Mouse (Mus musculus) C2C12 (cell line): Measurements from ENCODE around the gene Tgfbi.

Experiments
- CEBPB ChIP-seq: IDR thresholded peaks from one replicate; pipeline ENCODE4 v1.6.1; 2011; ENCODE audit warnings: low read depth, mild to moderate bottlenecking, control low read depth, moderate library complexity
- CTCF ChIP-seq: IDR thresholded peaks from one replicate; pipeline ENCODE4 v1.5.1; 2011; ENCODE audit not compliant: control insufficient read depth, insufficient read depth, insufficient read length
- FOSL1 ChIP-seq: IDR thresholded peaks from one replicate; pipeline ENCODE4 v1.8.0; 2011; ENCODE audit warnings: mild to moderate bottlenecking, low read length; ENCODE audit not compliant: poor library complexity, insufficient read depth, severe bottlenecking
- MAX ChIP-seq: IDR thresholded peaks from one replicate; pipeline ENCODE4 v1.6.1; 2011; ENCODE audit warnings: mild to moderate bottlenecking, control low read depth
- MYOD1 ChIP-seq: IDR thresholded peaks from one replicate; pipeline ENCODE4 v1.6.1; 2011; ENCODE audit warnings: low read depth; ENCODE audit not compliant: control insufficient read depth, insufficient read length
- MYOG ChIP-seq: IDR thresholded peaks from one replicate; pipeline ENCODE4 v1.6.1; 2011; ENCODE audit not compliant: control insufficient read depth, insufficient read length; ENCODE audit errors: extremely low read depth
- USF1 ChIP-seq: IDR thresholded peaks from one replicate; pipeline ENCODE4 v1.6.1; 2011; ENCODE audit warnings: low read depth, mild to moderate bottlenecking, control low read depth, moderate library complexity

DNA sequence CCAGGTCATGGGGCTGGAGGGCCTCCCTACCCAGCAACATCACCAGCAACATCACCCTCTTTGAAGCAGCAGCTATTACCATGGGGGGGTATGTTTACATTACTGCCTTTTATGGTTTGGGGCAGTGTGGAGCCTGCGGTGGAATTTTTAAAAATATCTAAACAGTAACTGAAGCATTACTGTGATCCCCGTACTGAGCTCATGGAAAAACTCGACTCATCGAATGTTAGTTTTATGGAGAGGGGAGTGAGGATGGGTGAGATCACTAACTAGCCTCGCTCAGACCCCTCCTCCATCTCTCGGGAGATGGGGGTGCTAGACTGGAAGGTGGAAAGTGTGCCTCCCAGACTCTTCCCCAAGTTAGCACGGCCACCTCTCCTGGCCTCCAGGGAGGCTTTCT is 2.1 kb upstream of the Tgfbi start:
- TF ChIP-seq CTCF (no peak), MAX (no peak), MYOD1 (no peak), USF1 (no peak), CEBPB (no peak), FOSL1 (no peak), MYOG (no peak)
